Mouse (Mus musculus): ENCODE measurements at regions not wholly inside any gene's neighbourhood (a gene's known extent, or its start where the extent isn't known, plus 50 kb on each side); places are given as distances from the start of the nearest gene placed in this dataset.

- TF ChIP-seq CTCF (IDR thresholded peaks at IDR 0.05; ENCODE audit: extremely low read depth, insufficient read depth, insufficient read length, insufficient replicate concordance) (no peak), POLR2A (IDR thresholded peaks at IDR 0.05; ENCODE audit: low read depth, low read length) (no peak)
These were observed 85.9 kb downstream of the Kctd12 start for GRCm38 (mm10) chr14:102896527-102896926.
